Mouse (Mus musculus) mouse trophoblast stem cell (cell line): ENCODE results near the gene Serpina3i.
"Not testable (repeated sequence)": the region's sequence is repeated elsewhere in the genome, so short reads cannot be mapped to it uniquely, and the experiment has no call there.

Experiments
- in situ Hi-C, 2 experiments: fragments of 300-500 bp; cut with MseI, MboI; formaldehyde crosslinking; loops; 2 replicates in 1 of 2; 3 replicates in 1 of 2; pipeline ENCODE4 v1.15.1; 2025

Gene Serpina3i

DNA sequence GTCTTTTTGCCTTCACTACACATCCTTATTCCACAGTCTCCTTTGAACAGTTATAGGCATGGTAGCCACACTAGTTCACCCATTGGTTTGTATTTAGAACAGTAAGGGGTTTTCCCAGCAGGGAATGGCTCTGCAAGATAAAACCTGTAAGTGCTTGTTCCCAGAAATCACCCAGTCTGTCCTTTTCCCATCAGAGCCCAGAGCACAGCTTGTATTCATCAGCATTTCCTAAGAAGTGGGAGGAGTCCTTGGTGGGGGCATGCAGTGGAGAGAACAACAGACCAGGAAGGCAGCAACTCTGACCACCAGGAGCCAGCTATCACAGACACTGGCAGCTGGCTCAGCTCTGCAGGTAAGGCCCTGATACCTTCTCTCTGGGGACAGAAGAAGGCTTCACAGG, at the start of gene Serpina3i:
Serpina3i (plus strand) TSS at position 260 of the 400 bp plus-strand sequence.
- in situ Hi-C loops = no loop called here

DNA sequence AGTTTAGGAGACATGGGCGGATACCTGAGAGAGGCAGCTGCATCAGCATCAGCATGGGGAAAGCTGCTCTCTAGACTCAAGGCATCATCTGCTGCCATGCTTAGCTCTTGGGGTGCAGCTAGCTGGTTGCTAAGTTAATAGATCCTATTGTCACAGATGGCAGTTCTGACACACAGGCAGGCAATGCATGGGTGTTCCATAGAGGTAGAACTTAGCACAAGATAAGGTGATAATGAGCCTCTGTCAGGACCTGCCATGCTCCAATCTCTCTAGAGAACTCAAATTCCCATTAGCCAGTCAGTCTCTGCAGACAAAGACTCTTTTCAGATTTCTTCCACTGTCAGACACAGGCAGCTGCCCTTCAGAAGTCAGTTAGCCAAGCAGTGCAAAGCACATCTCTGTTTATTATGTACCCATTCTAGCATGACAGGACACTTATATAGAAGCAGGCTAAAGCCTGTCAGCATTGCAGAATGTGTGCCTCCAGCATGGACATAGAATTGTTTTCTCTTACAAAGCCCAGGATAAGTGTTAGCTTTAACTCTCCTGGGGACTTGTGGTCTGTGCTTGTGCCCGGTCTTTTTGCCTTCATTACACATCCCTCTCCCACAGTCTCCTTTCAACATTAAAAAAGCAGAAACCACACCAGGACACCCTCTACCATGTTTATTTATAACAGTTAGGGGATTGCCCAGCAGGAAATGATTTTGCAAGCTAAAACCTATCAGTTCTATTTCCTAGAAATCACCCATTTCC, 49.1 kb upstream of the Serpina3i start:
- in situ Hi-C loops = no loop called here

DNA sequence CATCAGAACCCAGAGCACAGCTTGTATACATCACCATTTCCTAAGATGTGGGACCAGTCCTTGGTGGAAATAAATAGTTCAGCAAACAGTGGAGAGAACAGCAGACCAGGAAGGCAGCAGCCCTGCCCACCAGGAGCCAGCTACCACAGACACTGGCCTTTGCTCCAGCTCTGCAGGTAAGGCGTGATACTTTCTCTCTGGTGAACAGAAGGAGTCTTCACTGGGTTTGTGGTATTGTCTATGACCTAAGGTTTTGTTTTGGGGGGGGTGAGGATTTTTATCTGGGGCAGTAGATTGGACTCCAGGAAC, 48.5 kb upstream of the Serpina3i start, which contains the start of gene Serpina3f:
Serpina3f (plus strand) TSS at position 100 of the 309 bp plus-strand sequence.
- in situ Hi-C loops = no loop called here

DNA sequence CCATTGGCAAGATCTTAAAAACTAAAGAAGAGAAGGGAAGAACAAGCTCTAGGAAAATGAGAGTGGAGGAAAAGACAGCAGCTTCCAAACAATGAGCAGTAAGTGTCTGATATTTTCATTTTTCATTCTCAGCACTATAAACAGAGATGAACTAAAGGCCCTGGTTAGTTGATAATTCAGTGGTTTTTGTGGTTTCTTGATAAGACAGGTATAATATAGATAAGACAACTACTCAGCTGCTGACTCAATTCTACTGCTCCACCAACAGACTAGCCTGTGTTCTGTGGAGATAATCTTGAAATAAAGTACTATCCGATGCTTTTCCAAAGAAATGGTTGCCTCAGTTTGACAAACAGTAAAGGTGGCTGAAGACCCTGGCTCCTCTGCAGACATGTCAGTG, 47.7 kb upstream of the Serpina3i start:
- in situ Hi-C loops = no loop called here

DNA sequence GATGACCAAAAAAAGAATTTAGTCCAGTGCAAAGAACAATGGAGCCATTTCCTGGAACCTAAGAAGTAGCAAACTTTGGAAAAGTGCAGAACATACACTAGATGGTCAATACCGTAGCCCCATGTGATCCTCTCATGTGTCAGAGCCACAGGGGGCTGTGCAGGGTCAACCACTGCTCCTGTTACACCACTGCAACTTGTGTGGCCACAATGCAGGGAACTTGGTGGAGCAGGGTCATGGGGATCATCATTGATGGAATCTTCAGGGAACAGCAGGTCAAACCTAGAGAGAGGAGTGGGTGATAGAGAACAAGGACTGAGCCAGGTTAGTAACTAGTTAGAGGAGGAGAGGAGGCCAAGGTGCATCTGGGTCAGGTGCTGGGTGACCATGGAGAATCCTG, 41.3 kb upstream of the Serpina3i start:
- in situ Hi-C loops = no loop called here

DNA sequence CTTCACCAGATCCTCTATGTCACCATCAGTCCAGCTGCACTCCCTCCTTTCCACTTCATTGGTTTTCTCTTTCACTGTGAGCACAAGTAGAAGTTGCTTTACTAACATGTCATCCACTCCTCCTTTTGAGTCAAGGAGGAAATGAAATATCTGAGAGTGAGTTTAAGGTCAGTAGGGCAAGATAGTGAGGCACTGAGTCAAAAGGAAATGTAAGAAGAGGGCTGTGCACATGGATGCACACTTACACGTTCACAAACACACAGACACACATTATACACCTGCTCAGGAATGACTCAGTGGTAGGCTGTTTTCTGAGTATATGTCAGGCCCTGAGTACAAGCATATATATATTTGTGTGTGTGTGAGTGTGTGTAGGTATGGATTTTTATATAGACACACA, 39.2 kb upstream of the Serpina3i start:
- in situ Hi-C loops = no loop called here

DNA sequence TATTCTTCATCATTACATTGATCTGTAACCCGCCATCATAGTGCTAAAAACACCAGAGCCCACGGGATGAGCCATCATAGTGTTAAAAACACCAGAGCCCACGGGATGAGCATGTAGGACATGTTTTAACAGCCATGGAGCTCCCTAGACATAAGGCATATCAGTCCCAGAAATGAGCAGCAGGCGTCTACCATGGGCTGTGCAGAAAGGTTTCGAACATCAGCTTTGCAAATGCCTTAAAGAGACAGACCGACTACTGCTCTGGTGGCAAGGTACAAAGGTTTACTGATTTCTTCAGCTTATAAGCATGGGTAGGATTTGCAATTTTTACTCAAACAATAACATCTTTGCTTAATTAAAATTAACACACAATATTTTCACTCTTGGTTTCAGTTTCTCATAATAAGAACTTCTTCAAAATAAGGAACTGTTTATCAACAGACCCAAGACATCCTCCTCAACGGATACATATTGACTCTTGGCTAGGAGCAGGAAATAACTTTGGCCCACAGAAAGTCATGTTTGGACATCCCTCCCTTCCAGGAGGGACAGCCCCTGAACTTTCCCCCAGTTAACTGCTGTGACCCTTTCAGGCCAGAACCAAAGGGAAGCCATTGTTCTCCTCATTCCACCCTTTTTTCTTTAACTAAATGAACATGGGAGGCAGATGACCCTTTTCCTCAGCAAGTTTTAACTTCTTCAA, 38.2 kb upstream of the Serpina3i start:
- in situ Hi-C loops = no loop called here

DNA sequence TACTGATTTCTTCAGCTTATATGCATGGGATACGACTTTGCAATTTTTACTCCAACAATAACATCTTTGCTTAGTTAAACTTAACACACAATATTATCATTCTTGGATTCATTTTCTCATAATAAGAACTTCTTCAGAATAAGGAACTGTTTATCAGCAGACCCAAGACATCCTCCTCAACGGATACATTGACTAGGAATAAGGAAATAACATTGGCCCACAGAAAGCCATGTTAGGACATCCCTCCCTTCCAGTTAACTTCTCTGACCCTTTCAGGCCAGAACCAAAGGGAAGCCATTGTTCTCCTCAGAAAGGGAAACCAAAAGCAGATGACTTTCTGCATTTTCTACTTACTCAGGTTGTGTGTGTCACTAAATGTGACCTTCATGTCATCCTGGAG, 32.2 kb upstream of the Serpina3i start:
- in situ Hi-C loops = no loop called here

DNA sequence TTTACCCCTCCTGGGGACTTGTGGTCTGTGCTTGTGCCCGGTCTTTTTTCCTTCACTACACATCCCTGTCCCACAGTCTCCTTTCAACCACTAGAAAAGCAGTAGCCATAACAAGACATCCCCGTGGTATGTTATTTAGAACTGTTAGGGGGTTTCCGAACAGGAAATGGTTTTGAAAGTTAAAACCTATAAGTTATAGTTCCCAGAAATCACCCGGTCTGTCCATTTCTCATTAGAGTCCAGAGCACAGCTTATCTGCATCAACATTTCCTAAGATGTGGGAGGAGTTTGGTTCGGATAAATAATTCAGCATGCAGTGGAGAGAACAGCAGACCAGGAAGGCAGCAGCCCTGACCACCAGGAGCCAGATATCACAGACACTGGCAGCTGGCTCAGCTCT, 27.0 kb upstream of the Serpina3i start, which contains the start of gene Serpina3g:
Serpina3g (plus strand) TSS at position 331 of the 400 bp plus-strand sequence.
- in situ Hi-C loops = no loop called here

DNA sequence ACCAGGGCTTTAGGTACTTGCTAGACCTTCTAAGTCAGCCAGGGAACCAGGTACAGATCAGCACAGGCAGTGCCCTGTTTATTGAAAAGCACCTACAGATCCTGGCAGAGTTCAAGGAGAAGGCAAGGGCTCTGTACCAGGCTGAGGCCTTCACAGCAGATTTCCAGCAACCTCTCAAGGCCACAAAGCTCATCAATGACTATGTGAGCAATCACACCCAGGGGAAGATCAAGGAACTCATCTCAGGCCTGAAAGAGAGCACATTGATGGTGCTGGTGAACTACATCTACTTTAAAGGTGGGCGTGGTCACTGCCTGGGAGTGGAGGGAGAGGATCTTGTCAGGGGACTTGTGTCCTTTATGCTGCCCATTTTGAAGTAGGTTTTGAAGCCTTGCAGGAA, 24.9 kb upstream of the Serpina3i start:
- in situ Hi-C loops = not testable (repeated sequence)

DNA sequence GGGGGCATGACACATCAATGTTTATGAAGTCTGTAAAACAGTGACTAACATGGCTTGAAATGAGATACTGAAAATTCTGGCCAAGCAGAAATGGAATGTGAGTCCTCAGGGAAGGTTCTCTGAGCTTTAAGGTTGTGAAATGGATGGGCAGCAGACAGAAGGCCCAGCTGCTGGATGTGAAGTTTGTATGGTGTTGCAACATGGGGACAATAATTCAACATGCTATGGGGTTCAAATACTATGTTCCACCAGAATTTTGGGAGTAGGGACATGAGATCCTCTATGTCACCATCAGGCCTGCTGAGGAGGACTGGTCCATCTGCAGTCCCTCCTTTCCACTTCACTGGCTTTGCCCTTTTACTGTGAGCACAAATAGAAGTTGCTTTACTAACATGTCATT, 19.6 kb upstream of the Serpina3i start:
- in situ Hi-C loops = no loop called here

DNA sequence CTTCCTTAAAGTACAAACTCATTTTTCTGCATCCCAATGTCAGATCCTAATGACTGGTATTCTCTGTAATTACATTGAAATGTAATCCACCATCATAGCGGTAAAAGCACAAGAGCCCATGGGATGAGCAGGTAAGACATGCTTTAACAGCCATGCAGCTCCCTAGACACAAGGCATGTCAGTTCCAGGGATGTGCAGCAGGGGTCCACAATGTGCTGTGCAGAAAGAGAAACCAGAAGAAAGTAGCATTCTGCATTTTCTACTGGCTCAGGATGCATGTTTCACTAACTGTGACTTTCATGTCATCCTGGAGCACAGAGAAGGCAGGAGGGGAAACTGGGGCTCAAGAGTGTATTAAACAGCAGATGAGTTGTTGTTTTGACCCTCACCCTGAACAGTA, 17.8 kb upstream of the Serpina3i start:
- in situ Hi-C loops = no loop called here

DNA sequence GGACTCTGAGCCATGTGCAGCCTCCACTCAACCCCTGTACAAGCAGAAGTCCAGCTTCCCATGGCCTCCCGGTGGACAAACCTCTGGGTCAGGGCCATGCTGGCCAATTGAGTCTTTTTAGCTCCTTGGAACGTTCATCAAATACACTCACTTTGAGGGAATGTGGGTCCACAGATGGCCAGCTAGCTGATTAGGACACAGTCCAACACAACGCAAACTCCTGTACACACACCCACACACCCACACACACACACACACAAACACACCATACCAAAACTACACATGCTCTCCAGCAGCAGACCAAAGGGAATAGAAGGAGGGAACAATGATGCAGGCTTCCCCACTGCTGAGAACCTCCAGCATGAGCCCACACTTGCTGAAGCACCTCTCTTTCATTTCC, 17.3 kb upstream of the Serpina3i start:
- in situ Hi-C loops = no loop called here

DNA sequence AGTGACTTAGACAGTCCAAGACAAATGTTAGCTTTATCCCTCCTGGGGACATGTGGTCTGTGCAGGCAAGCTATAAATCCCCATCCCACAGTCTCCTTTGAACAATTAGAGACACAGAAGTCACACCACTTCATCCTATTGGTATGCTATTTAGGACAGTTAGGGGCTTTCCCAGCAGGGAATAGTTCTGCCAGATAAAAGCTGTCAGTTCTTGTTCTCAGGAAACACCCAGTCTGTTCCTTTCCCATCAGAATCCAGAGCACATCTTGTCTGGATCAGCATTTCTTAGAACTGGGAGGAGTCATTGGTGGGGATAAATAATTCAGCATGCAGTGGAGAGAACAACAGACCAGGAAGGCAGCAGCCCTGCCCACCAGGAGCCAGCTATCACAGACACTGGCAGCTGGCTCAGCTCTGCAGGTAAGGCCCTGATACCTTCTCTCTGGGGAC, 15.3 kb upstream of the Serpina3i start:
- in situ Hi-C loops = no loop called here

DNA sequence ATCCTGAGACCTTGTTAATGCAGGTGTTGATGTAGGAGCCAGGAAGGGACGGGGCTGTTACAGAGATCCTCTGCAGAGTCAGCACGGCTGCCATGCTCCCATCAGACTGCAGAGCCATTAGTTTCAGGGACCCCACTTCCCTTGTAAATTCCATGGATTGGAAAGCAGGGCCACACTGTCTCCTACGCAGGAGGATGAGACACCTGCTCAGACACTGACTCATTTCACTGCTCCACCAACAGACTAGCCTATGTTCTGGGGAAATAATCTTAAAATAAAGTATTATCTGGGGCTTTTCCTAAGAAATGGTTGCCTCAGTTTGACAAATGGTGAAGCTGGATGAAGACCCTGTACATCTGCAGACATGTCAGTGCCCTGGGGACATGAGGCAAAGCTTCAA, 14.7 kb upstream of the Serpina3i start:
- in situ Hi-C loops = no loop called here

DNA sequence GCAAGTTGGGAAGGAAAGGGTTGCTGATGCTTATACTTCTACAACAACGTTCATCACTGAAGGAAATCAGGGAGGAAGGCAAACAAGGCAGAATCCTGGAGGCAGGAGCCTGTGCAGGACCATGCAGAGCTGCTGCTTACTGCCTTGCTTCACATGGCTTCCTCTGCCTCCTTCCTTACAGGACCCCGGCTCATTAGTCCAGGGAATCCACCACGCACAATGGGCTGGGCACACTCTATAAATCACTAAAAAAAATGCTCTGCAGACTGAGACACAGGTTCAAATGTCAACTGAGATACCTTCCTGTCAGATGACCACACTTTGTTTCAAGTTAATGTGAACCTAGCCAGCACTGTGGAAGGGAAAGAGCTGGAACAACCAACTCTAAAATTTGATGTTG, 1.9 kb upstream of the Serpina3i start:
- in situ Hi-C loops = no loop called here

DNA sequence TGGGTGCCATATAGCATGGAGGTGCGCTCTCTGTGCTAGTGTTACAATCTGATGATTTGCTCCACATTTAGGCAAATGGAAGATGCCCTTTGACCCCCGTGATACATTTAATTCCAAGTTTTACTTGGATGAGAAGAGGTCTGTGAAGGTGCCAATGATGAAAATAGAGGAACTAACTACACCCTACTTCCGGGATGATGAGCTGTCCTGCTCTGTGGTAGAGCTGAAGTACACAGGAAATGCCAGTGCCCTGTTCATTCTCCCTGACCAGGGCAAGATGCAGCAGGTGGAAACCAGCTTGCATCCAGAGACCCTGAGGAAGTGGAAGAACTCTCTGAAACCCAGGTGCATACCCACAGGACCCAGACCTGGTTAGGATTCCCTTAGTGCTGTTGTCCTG, 3.5 kb downstream of the Serpina3i start:
- in situ Hi-C loops = no loop called here

DNA sequence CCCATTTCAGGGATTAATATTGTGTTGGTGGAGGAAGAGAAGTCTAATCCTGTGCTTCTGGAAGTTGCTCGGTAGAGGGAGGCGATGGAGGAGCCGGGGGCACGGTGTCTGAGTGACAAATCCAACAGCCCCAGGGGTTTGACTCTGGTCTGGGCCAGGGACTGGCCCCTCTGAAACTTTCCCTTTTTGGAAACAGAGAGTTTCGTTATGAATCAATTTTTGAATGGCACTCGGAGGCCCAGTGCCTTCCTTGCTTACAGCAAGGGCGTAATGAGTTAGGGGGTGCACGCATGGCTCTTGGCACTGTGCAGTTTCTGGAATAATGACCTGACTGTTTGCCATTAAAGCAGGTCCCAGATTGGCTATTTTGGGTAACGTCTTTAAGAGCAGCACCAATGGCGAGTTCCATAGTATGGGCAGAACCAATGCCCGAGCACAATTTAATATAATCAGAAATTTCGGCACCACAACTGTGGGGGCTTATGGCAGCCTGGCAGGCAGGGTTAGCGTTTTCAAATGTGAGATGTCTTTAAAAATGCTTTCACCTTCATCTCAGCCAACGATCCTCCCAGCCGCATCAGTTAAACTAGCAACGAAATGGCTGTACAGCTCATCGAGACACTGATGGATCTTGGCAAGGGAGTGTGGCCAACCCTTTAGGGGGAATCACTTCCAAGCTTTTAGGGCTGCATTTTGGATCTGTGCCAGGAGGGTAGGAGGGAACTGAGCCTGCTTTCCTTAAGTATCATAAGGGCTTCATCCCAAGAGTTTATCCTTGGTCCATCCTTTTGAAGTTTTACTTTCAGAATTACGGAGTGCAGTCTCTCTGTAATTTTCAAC, 15.5 kb downstream of the Serpina3i start:
- in situ Hi-C loops = no loop called here

DNA sequence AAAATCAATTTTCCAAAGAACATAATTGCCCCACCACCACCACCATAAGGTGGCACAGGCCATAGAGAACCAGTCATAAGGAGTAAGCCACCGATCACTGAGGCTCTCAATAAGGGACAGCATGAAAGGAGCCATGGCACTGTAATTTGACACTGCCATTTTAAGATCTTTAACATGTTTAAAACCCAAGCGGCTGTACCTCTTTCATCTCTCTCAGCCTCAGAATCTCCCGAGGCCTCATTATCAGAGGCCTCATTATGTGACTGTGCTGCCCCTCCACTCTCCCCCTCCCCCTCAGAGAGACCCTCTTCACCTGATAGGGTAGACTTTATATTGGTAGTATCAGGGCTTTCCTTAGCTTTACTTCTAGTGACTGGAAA, 16.1 kb downstream of the Serpina3i start:
- in situ Hi-C loops = no loop called here

DNA sequence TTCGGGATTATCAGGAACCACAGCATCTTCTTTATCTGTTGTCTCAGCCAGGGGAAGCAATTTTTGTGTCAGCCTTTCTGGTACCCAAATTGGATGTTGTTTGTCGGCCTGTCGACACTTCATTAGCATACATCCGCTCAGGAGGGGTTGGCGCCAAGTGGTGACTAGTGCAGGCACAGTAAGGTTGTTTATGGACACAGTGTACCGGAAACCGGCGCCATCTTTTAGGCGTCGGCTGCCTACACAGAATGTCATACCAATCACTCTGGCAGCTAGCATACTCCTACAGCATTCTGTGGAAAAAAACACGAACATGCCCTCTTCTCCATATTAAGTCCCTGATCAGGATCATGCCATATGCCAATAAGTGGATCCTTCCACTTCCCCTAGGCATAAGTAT, 20.5 kb downstream of the Serpina3i start:
- in situ Hi-C loops = no loop called here

DNA sequence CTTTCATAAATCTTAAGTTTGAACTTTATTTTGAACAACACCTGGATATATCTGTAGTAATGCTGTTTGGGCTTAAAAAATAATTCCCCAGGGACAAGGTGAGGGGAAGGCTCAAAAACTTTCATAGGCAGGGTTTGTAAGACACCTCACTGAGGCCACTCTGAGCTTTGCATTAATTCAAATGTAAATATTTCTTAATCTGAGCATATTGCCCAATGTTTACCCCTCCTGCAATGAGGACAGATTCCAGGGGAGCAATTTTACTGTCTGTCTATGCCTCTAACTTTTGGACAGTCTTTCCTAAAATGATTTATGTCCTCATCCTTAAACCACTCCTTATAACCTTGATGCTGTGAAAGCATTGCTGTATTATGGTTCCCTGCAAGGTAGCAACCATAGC, 25.4 kb downstream of the Serpina3i start:
- in situ Hi-C loops = no loop called here

DNA sequence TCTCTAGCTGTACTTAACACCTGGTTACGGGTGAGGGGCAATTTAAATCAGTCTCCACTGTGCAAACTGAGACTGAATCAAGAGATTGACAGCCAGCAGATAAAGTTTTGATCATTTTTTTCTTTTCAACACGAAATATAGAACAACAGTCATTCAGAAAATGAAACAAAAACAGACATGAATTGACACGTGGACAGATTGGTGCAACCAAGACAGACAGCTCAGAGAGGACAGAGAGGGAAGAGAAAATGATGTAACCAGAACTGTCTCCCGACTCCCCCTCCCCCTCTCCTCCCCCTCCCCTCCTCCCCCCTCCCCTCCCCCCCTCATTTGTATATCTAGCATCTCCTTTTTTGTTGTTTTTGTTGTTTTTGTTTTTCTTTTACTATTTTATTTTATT, 26.9 kb downstream of the Serpina3i start:
- in situ Hi-C loops = no loop called here
